Mouse (Mus musculus): Measurements from ENCODE around the gene 4930502E18Rik. TPM values are rescaled to one million over a fixed set of nuclear protein-coding genes. Genes with fewer than 3 reads are reported as not detected.

4930502E18Rik gene
- polyA plus RNA-seq, 1 experiment: not detected

- no peak for DNase-seq (ENCODE audit: low read depth in 1 of 2, low spot score in 2 of 2)
- Histone ChIP-seq H3K27ac (ENCODE audit: insufficient read depth, low read length) (no peak overlapping the region), H3K4me3 (ENCODE audit: extremely low read depth, insufficient read depth, insufficient read length) (no peak overlapping the region), H3K4me1 (ENCODE audit: control insufficient read depth, insufficient read depth, insufficient read length) (no peaks in the 10 kb centered on the region), H3K27me3 (ENCODE audit: control insufficient read depth, insufficient read depth, low read length) (no peaks in the 10 kb centered on the region), H3K36me3 (ENCODE audit: control insufficient read depth, insufficient read depth, low read length) (no peaks in the 10 kb centered on the region)
- WGBS: 94% methylated on average over 2 of the region's 2 CpGs
- TF ChIP-seq CTCF (IDR thresholded peaks at IDR 0.05; ENCODE audit: extremely low read depth, insufficient read depth, insufficient read length, insufficient replicate concordance) (no peak), POLR2A (IDR thresholded peaks at IDR 0.05; ENCODE audit: low read depth, low read length) (no peak)
These were observed 25.4 kb upstream of the 4930502E18Rik start for GRCm38 (mm10) chrX:53699225-53699624.

- no peak for TF ChIP-seq CTCF (IDR thresholded peaks at IDR 0.05; ENCODE audit: extremely low read depth, insufficient read depth, insufficient read length, insufficient replicate concordance)
- TF ChIP-seq POLR2A (IDR thresholded peaks at IDR 0.05; ENCODE audit: low read depth, low read length): no peak
- Histone ChIP-seq H3K4me1 (ENCODE audit: control insufficient read depth, insufficient read depth, insufficient read length) (no peaks in the 10 kb centered on the region), H3K27ac (ENCODE audit: insufficient read depth, low read length) (no peak overlapping the region), H3K27me3 (ENCODE audit: control insufficient read depth, insufficient read depth, low read length) (no peaks in the 10 kb centered on the region), H3K4me3 (ENCODE audit: extremely low read depth, insufficient read depth, insufficient read length) (no peak overlapping the region), H3K36me3 (ENCODE audit: control insufficient read depth, insufficient read depth, low read length) (no peaks in the 10 kb centered on the region)
- no peak for DNase-seq (ENCODE audit: low read depth in 1 of 2, low spot score in 2 of 2)
- WGBS: 82% methylated on average over 3 of the region's 3 CpGs
These were observed 22.0 kb upstream of the 4930502E18Rik start for GRCm38 (mm10) chrX:53702673-53703072.

- no peak for DNase-seq (ENCODE audit: low read depth in 1 of 2, low spot score in 2 of 2)
- 75% methylated on average over 2 of the region's 2 CpGs for WGBS
- no peaks in the 10 kb centered on the region for H3K27me3 ChIP-seq (ENCODE audit: control insufficient read depth, insufficient read depth, low read length)
- no peak for TF ChIP-seq POLR2A (IDR thresholded peaks at IDR 0.05; ENCODE audit: low read depth, low read length)
- no peak for TF ChIP-seq CTCF (IDR thresholded peaks at IDR 0.05; ENCODE audit: extremely low read depth, insufficient read depth, insufficient read length, insufficient replicate concordance)
- no peak overlapping the region for H3K4me3 ChIP-seq (ENCODE audit: extremely low read depth, insufficient read depth, insufficient read length)
- no peaks in the 10 kb centered on the region for H3K36me3 ChIP-seq (ENCODE audit: control insufficient read depth, insufficient read depth, low read length)
- no peak overlapping the region for H3K27ac ChIP-seq (ENCODE audit: insufficient read depth, low read length)
- no peaks in the 10 kb centered on the region for H3K4me1 ChIP-seq (ENCODE audit: control insufficient read depth, insufficient read depth, insufficient read length)
These were observed 8.7 kb upstream of the 4930502E18Rik start for GRCm38 (mm10) chrX:53715942-53716322.

- H3K4me3 ChIP-seq (ENCODE audit: extremely low read depth, insufficient read depth, insufficient read length): no peak overlapping the region
- no peaks in the 10 kb centered on the region for H3K36me3 ChIP-seq (ENCODE audit: control insufficient read depth, insufficient read depth, low read length)
- no peak for DNase-seq (ENCODE audit: low read depth in 1 of 2, low spot score in 2 of 2)
- H3K4me1 ChIP-seq (ENCODE audit: control insufficient read depth, insufficient read depth, insufficient read length): no peaks in the 10 kb centered on the region
- no peak overlapping the region for H3K27ac ChIP-seq (ENCODE audit: insufficient read depth, low read length)
- H3K27me3 ChIP-seq (ENCODE audit: control insufficient read depth, insufficient read depth, low read length): no peaks in the 10 kb centered on the region
- 34% methylated on average over 49 of the region's 49 CpGs for WGBS
- no peak for TF ChIP-seq CTCF (IDR thresholded peaks at IDR 0.05; ENCODE audit: extremely low read depth, insufficient read depth, insufficient read length, insufficient replicate concordance)
- TF ChIP-seq POLR2A (IDR thresholded peaks at IDR 0.05; ENCODE audit: low read depth, low read length): no peak
These were observed 8.1 kb upstream of the 4930502E18Rik start for GRCm38 (mm10) chrX:53716323-53717182.

GRCm38 (mm10) chrX:53728967-53729366, 4.3 kb downstream of the 4930502E18Rik start:
- Histone ChIP-seq H3K27me3 (ENCODE audit: control insufficient read depth, insufficient read depth, low read length) (no peaks in the 10 kb centered on the region), H3K4me3 (ENCODE audit: extremely low read depth, insufficient read depth, insufficient read length) (no peak overlapping the region), H3K36me3 (ENCODE audit: control insufficient read depth, insufficient read depth, low read length) (no peaks in the 10 kb centered on the region), H3K4me1 (ENCODE audit: control insufficient read depth, insufficient read depth, insufficient read length) (no peaks in the 10 kb centered on the region), H3K27ac (ENCODE audit: insufficient read depth, low read length) (no peak overlapping the region)
- DNase-seq (ENCODE audit: low read depth in 1 of 2, low spot score in 2 of 2): no peak
- WGBS: 77% methylated on average over 2 of the region's 2 CpGs
- TF ChIP-seq CTCF (IDR thresholded peaks at IDR 0.05; ENCODE audit: extremely low read depth, insufficient read depth, insufficient read length, insufficient replicate concordance): no peak
- no peak for TF ChIP-seq POLR2A (IDR thresholded peaks at IDR 0.05; ENCODE audit: low read depth, low read length)

GRCm38 (mm10) chrX:53752851-53753250, 28.2 kb downstream of the 4930502E18Rik start:
- Histone ChIP-seq H3K27ac (ENCODE audit: insufficient read depth, low read length) (no peak overlapping the region), H3K4me1 (ENCODE audit: control insufficient read depth, insufficient read depth, insufficient read length) (no peaks in the 10 kb centered on the region), H3K27me3 (ENCODE audit: control insufficient read depth, insufficient read depth, low read length) (no peaks in the 10 kb centered on the region), H3K36me3 (ENCODE audit: control insufficient read depth, insufficient read depth, low read length) (no peaks in the 10 kb centered on the region), H3K4me3 (ENCODE audit: extremely low read depth, insufficient read depth, insufficient read length) (no peak overlapping the region)
- 80% methylated on average over 1 of the region's 1 CpGs for WGBS
- no peak for DNase-seq (ENCODE audit: low read depth in 1 of 2, low spot score in 2 of 2)
- TF ChIP-seq POLR2A (IDR thresholded peaks at IDR 0.05; ENCODE audit: low read depth, low read length) (no peak), CTCF (IDR thresholded peaks at IDR 0.05; ENCODE audit: extremely low read depth, insufficient read depth, insufficient read length, insufficient replicate concordance) (no peak)

GRCm38 (mm10) chrX:53757736-53758135, 33.1 kb downstream of the 4930502E18Rik start, which contains the start of gene 1700013H16Rik:
Gene 1700013H16Rik, minus strand, starts transcription at chrX:53757831.
- Histone ChIP-seq H3K4me3 (ENCODE audit: extremely low read depth, insufficient read depth, insufficient read length) (no peak within 1 kb of the TSS), H3K27ac (ENCODE audit: insufficient read depth, low read length) (no peak within 1 kb of the TSS), H3K36me3 (ENCODE audit: control insufficient read depth, insufficient read depth, low read length) (no peaks in the 10 kb centered on the region), H3K27me3 (ENCODE audit: control insufficient read depth, insufficient read depth, low read length) (no peaks in the 10 kb centered on the region), H3K4me1 (ENCODE audit: control insufficient read depth, insufficient read depth, insufficient read length) (no peaks in the 10 kb centered on the region)
- TF ChIP-seq POLR2A (IDR thresholded peaks at IDR 0.05; ENCODE audit: low read depth, low read length) (no peak), CTCF (IDR thresholded peaks at IDR 0.05; ENCODE audit: extremely low read depth, insufficient read depth, insufficient read length, insufficient replicate concordance) (no peak)
- DNase-seq (ENCODE audit: low read depth in 1 of 2, low spot score in 2 of 2): no peak
- 90% methylated on average over 16 of the region's 16 CpGs for WGBS

Measured in spleen, adult 2 months (tissue).